8 mouse cellular contexts compared by ENCODE assay signal in genomic region chr11:116318719-116319659, GRCm38 (mm10). TPM values are rescaled to one million over a fixed set of nuclear protein-coding genes. Genes with fewer than 3 reads are reported as not detected.
A peak's percentile ranks its signal among the peaks of the same experiment; 100 is the strongest.
DNase-seq lines count a peak whose midpoint lies in the region; ATAC-seq and TF ChIP-seq lines count a peak whose summit lies in the region.

No protein-coding gene starts in this region.

- peak overlapping the region; percentile 94 for H3K4me2 ChIP-seq in embryonic facial prominence, embryonic 14.5 days (ENCODE audit: low read depth, low read length)
- peak overlapping the region; percentile 100 for H3K4me2 ChIP-seq in heart, embryonic 11.5 days
- H3K4me2 ChIP-seq in kidney, embryonic 14.5 days (replicated peaks; ENCODE audit: low read depth, low read length), result peak overlapping the region; percentile 97

- no peak overlapping the region for H3K27ac ChIP-seq in bone marrow, adult 2 months (ENCODE audit: control insufficient read depth, insufficient read depth, low read depth, low read length, poor library complexity)
- no peak overlapping the region for H3K27ac ChIP-seq in embryonic facial prominence, embryonic 14.5 days (replicated peaks; ENCODE audit: low read depth, low read length)
- H3K27ac ChIP-seq in heart, embryonic 11.5 days (ENCODE audit: low read depth, low read length), result no peak overlapping the region
- H3K27ac ChIP-seq in kidney, embryonic 14.5 days (ENCODE audit: low read depth, low read length), result no peak overlapping the region

- no peaks in the 10 kb centered on the region for H3K36me3 ChIP-seq in embryonic facial prominence, embryonic 14.5 days (ENCODE audit: control insufficient read depth, insufficient read depth, low read length)
- H3K36me3 ChIP-seq in heart, embryonic 11.5 days (ENCODE audit: control insufficient read depth, insufficient read depth, low read length), result no peaks in the 10 kb centered on the region
- H3K36me3 ChIP-seq in kidney, embryonic 14.5 days (ENCODE audit: control insufficient read depth, insufficient read depth, low read length), result no peaks in the 10 kb centered on the region

- no peaks in the 10 kb centered on the region for H3K9me3 ChIP-seq in embryonic facial prominence, embryonic 14.5 days (ENCODE audit: control insufficient read depth, low read length)
- H3K9me3 ChIP-seq in heart, embryonic 11.5 days (replicated peaks; ENCODE audit: control insufficient read depth, low read length), result no peaks in the 10 kb centered on the region
- H3K9me3 ChIP-seq in kidney, embryonic 14.5 days (ENCODE audit: control insufficient read depth, low read length), result no peaks in the 10 kb centered on the region

- WGBS in bone marrow, adult 2 months, result 1% methylated on average over 41 of the region's 41 CpGs
- WGBS in embryonic facial prominence, embryonic 14.5 days, result 2% methylated on average over 38 of the region's 41 CpGs
- WGBS in heart, embryonic 11.5 days (ENCODE audit: insufficient replicate concordance), result 2% methylated on average over 41 of the region's 41 CpGs
- WGBS in kidney, embryonic 14.5 days, result 2% methylated on average over 41 of the region's 41 CpGs

- TF ChIP-seq POLR2A in bone marrow, adult 2 months (IDR thresholded peaks at IDR 0.05; ENCODE audit: borderline replicate concordance, control insufficient read depth, low read depth, low read length), result no peak

- peaks cover 4% of the 10 kb centered on the region for H3K4me1 ChIP-seq in bone marrow, adult 2 months (ENCODE audit: control insufficient read depth, insufficient read depth, low read length)
- 0 out of 2 replicates have a peak, but pooled peaks cover 4% of the 10 kb centered on the region for H3K4me1 ChIP-seq in embryonic facial prominence, embryonic 14.5 days (ENCODE audit: control insufficient read depth, insufficient read depth, low read length)
- H3K4me1 ChIP-seq in heart, embryonic 11.5 days (ENCODE audit: control insufficient read depth, insufficient read depth, low read length), result peaks cover 3% of the 10 kb centered on the region; the same call in 1 of the 2 replicates
- H3K4me1 ChIP-seq in kidney, embryonic 14.5 days (ENCODE audit: control insufficient read depth, insufficient read depth, low read length), result 0 out of 2 replicates have a peak, but pooled peaks cover 4% of the 10 kb centered on the region

- peak overlapping the region; percentile 69 for H3K9ac ChIP-seq in embryonic facial prominence, embryonic 14.5 days (ENCODE audit: low read depth, low read length)
- H3K9ac ChIP-seq in heart, embryonic 11.5 days (ENCODE audit: low read depth, low read length), result peak overlapping the region; percentile 77
- H3K9ac ChIP-seq in kidney, embryonic 14.5 days (ENCODE audit: low read depth, low read length), result peak overlapping the region; percentile 70

- peak; percentile 86 for DNase-seq in A20 (ENCODE audit: low read depth, low spot score)
- peak; percentile 84 for DNase-seq in embryonic facial prominence, embryonic 14.5 days (ENCODE audit: low spot score)
- peak; percentile 88 for DNase-seq in liver
- DNase-seq in monocyte, adult 2 months (ENCODE audit: low read depth in 1 of 2, low spot score in 2 of 2), result peak; percentile 57 to 78
- peak; percentile 78 to 91 for DNase-seq in spleen, postnatal 14 days (ENCODE audit: low spot score in 2 of 2)

- H3K4me3 ChIP-seq in bone marrow, adult 2 months (replicated peaks; ENCODE audit: control insufficient read depth, low read depth, low read length), result peak overlapping the region; percentile 30
- peak overlapping the region; percentile 46 for H3K4me3 ChIP-seq in embryonic facial prominence, embryonic 14.5 days (ENCODE audit: low read depth, low read length)
- peak overlapping the region; percentile 56 for H3K4me3 ChIP-seq in heart, embryonic 11.5 days (ENCODE audit: low read depth, low read length)
- peak overlapping the region; percentile 45 for H3K4me3 ChIP-seq in kidney, embryonic 14.5 days (ENCODE audit: low read length)

- peak; percentile 89 for ATAC-seq in embryonic facial prominence, embryonic 14.5 days (ENCODE audit: low read depth)
- peak; percentile 47; the same call in 1 of the 2 replicates for ATAC-seq in heart, embryonic 11.5 days (replicated peaks; ENCODE audit: insufficient number of reproducible peaks, low FRiP score, low TSS enrichment)
- peak; percentile 87 for ATAC-seq in kidney, embryonic 14.5 days (ENCODE audit: low FRiP score, low TSS enrichment)

- TF ChIP-seq CTCF in bone marrow, adult 2 months (IDR thresholded peaks at IDR 0.05; ENCODE audit: control insufficient read depth, insufficient read depth, low read length), result peak; percentile 94

- H3K27me3 ChIP-seq in embryonic facial prominence, embryonic 14.5 days (replicated peaks; ENCODE audit: control insufficient read depth, insufficient read depth, low read length), result no peaks in the 10 kb centered on the region
- no peaks in the 10 kb centered on the region for H3K27me3 ChIP-seq in heart, embryonic 11.5 days (ENCODE audit: control insufficient read depth, insufficient read depth, low read length)
- no peaks in the 10 kb centered on the region for H3K27me3 ChIP-seq in kidney, embryonic 14.5 days (ENCODE audit: control insufficient read depth, insufficient read depth, low read length)

RNA-seq across cellular contexts. Expression of gene Exoc7, which starts 12.0 kb away (rescaled TPM):
- 39.1 and 47.2 TPM in 2 replicates for polyA plus RNA-seq in bone marrow, adult 2 months (2011; ENCODE audit: insufficient read depth, insufficient read length, low replicate concordance, missing spikeins)
- polyA plus RNA-seq in embryonic facial prominence, embryonic 14.5 days (2014; fragmentation: Nextera tagmentation; extraction: Ambion mirVana), result 60.5 and 71.2 TPM in 2 replicates
- 42.5 and 46.6 TPM in 2 replicates for polyA plus RNA-seq in heart, embryonic 11.5 days (2014; fragmentation: Nextera tagmentation; extraction: Ambion mirVana)
- polyA plus RNA-seq in kidney, embryonic 14.5 days (2014; fragmentation: Nextera tagmentation; extraction: Ambion mirVana), result 49.6 and 66.3 TPM in 2 replicates

RNA-seq across cellular contexts. Expression of gene Foxj1, which starts 16.2 kb away (rescaled TPM):
- polyA plus RNA-seq in bone marrow, adult 2 months (2011; ENCODE audit: insufficient read depth, insufficient read length, low replicate concordance, missing spikeins), result not detected in 2 replicates
- 7.1 and 13.7 TPM in 2 replicates for polyA plus RNA-seq in embryonic facial prominence, embryonic 14.5 days (2014; fragmentation: Nextera tagmentation; extraction: Ambion mirVana)
- 0.07 TPM in 1 of 2 replicates, not detected in the other for polyA plus RNA-seq in heart, embryonic 11.5 days (2014; fragmentation: Nextera tagmentation; extraction: Ambion mirVana)
- 1.2 and 1.8 TPM in 2 replicates for polyA plus RNA-seq in kidney, embryonic 14.5 days (2014; fragmentation: Nextera tagmentation; extraction: Ambion mirVana)

RNA-seq across cellular contexts. Expression of gene Galr2, which starts 38.2 kb away (rescaled TPM):
- not detected in 2 replicates for polyA plus RNA-seq in bone marrow, adult 2 months (2011; ENCODE audit: insufficient read depth, insufficient read length, low replicate concordance, missing spikeins)
- 0.29 and 0.60 TPM in 2 replicates for polyA plus RNA-seq in embryonic facial prominence, embryonic 14.5 days (2014; fragmentation: Nextera tagmentation; extraction: Ambion mirVana)
- 0.16 TPM in 1 of 2 replicates, not detected in the other for polyA plus RNA-seq in heart, embryonic 11.5 days (2014; fragmentation: Nextera tagmentation; extraction: Ambion mirVana)
- polyA plus RNA-seq in kidney, embryonic 14.5 days (2014; fragmentation: Nextera tagmentation; extraction: Ambion mirVana), result 0.13 TPM in 1 of 2 replicates, not detected in the other

RNA-seq across cellular contexts. Expression of gene Srp68, which starts 45.0 kb away (rescaled TPM):
- polyA plus RNA-seq in bone marrow, adult 2 months (2011; ENCODE audit: insufficient read depth, insufficient read length, low replicate concordance, missing spikeins), result 23.8 and 44.5 TPM in 2 replicates
- polyA plus RNA-seq in embryonic facial prominence, embryonic 14.5 days (2014; fragmentation: Nextera tagmentation; extraction: Ambion mirVana), result 91.9 and 92.5 TPM in 2 replicates
- polyA plus RNA-seq in heart, embryonic 11.5 days (2014; fragmentation: Nextera tagmentation; extraction: Ambion mirVana), result 61.5 and 61.9 TPM in 2 replicates
- 60.6 and 85.6 TPM in 2 replicates for polyA plus RNA-seq in kidney, embryonic 14.5 days (2014; fragmentation: Nextera tagmentation; extraction: Ambion mirVana)
